In the genomic region with DNA sequence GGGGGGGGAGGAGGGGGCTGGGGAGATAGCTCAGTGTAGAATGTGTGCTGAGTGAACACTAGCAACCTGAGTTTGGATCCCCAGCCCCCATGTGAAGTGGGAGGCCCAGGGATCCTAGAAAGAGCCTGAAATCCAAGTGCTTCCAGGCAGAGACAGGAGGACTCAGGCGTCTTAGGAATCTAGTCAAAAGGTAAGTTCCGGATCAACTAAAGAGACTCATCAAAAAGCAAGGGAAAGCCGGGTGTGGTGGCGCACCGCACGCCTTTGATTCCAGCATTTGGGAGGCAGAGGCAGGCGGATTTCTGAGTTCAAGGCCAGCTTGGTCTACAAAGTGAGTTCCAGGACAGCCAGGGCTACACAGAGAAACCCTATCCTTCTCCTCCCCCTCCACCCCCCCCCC, we compare ENCODE assay signal across 9 mouse cellular contexts. TPM values are rescaled to one million over a fixed set of nuclear protein-coding genes. Genes with fewer than 3 reads are reported as not detected.
DNase-seq lines count a peak whose midpoint lies in the region; ATAC-seq lines count a peak whose summit lies in the region.
"Had no signal": no experiment of that assay in that cellular context is flagged by ENCODE, and none has a peak within 500 bp of the region (broad histone marks: within the 10 kb centered on the region; RNA-seq: fewer than 3 reads in every experiment).

No protein-coding gene starts in this region.

- H3K4me1 ChIP-seq in kidney, embryonic 15.5 days: peaks cover 25% of the 10 kb centered on the region
- peaks cover 20% of the 10 kb centered on the region for H3K4me1 ChIP-seq in embryonic facial prominence, embryonic 14.5 days (ENCODE audit: control insufficient read depth, insufficient read depth, low read length)
- peaks cover 20% of the 10 kb centered on the region for H3K4me1 ChIP-seq in hindbrain, embryonic 16.5 days (ENCODE audit: control insufficient read depth, insufficient read depth, low read depth, low read length)
- H3K4me1 ChIP-seq in midbrain, embryonic 15.5 days: peaks cover 24% of the 10 kb centered on the region

- no peak for DNase-seq in kidney, adult 18-20 months
- no peak for DNase-seq in embryonic facial prominence, embryonic 14.5 days (ENCODE audit: low spot score)
- no peak for DNase-seq in thymus, postnatal 10 days (ENCODE audit: low spot score in 2 of 2)
- DNase-seq in gastrocnemius, postnatal 14 days: no peak
- DNase-seq in left cerebral cortex, adult 11 months (ENCODE audit: low spot score): no peak
- DNase-seq: kidney, postnatal 25 days had no signal

- no peak for ATAC-seq in kidney, embryonic 15.5 days (replicated peaks; ENCODE audit: low FRiP score)
- no peak for ATAC-seq in embryonic facial prominence, embryonic 14.5 days (ENCODE audit: low read depth)
- no peak for ATAC-seq in hindbrain, embryonic 16.5 days
- no peak for ATAC-seq in midbrain, embryonic 15.5 days (replicated peaks)

- H3K4me3 ChIP-seq in kidney, embryonic 15.5 days (replicated peaks): peak overlapping the region; percentile 98; the same call in 1 of the 2 replicates
- no peak overlapping the region; the same call in 1 of the 2 replicates for H3K4me3 ChIP-seq in embryonic facial prominence, embryonic 14.5 days (ENCODE audit: low read depth, low read length)
- no peak overlapping the region for H3K4me3 ChIP-seq in hindbrain, embryonic 16.5 days (ENCODE audit: low read length)
- H3K4me3 ChIP-seq in midbrain, embryonic 15.5 days: peak overlapping the region; percentile 95; the same call in 1 of the 2 replicates

- 90% methylated on average over 7 of the region's 7 CpGs for WGBS in kidney, embryonic 15.5 days
- 90% methylated on average over 7 of the region's 7 CpGs for WGBS in embryonic facial prominence, embryonic 14.5 days
- 87% methylated on average over 7 of the region's 7 CpGs for WGBS in hindbrain, embryonic 16.5 days
- WGBS in midbrain, embryonic 15.5 days: 88% methylated on average over 7 of the region's 7 CpGs

- H3K27ac ChIP-seq in kidney, embryonic 15.5 days: no peak overlapping the region
- no peak overlapping the region for H3K27ac ChIP-seq in embryonic facial prominence, embryonic 14.5 days (replicated peaks; ENCODE audit: low read depth, low read length)
- no peak overlapping the region for H3K27ac ChIP-seq in hindbrain, embryonic 16.5 days (ENCODE audit: low read depth, low read length)
- no peak overlapping the region for H3K27ac ChIP-seq in midbrain, embryonic 15.5 days

- H3K9ac ChIP-seq in kidney, embryonic 15.5 days: no peak overlapping the region
- H3K9ac ChIP-seq in embryonic facial prominence, embryonic 14.5 days (ENCODE audit: low read depth, low read length): no peak overlapping the region
- H3K9ac ChIP-seq in hindbrain, embryonic 16.5 days (ENCODE audit: low read depth, low read length): no peak overlapping the region
- H3K9ac ChIP-seq in midbrain, embryonic 15.5 days: no peak overlapping the region

- H3K4me2 ChIP-seq in kidney, embryonic 15.5 days: peak overlapping the region; percentile 97
- H3K4me2 ChIP-seq in embryonic facial prominence, embryonic 14.5 days (ENCODE audit: low read depth, low read length): peak overlapping the region; percentile 98
- H3K4me2 ChIP-seq in hindbrain, embryonic 16.5 days (ENCODE audit: low read length): peak overlapping the region; percentile 87
- peak overlapping the region; percentile 68 for H3K4me2 ChIP-seq in midbrain, embryonic 15.5 days

- H3K9me3 ChIP-seq in kidney, embryonic 15.5 days (replicated peaks): no peaks in the 10 kb centered on the region
- no peaks in the 10 kb centered on the region for H3K9me3 ChIP-seq in embryonic facial prominence, embryonic 14.5 days (ENCODE audit: control insufficient read depth, low read length)
- H3K9me3 ChIP-seq in hindbrain, embryonic 16.5 days (ENCODE audit: control insufficient read depth, low read length): no peaks in the 10 kb centered on the region
- no peaks in the 10 kb centered on the region for H3K9me3 ChIP-seq in midbrain, embryonic 15.5 days

- intact Hi-C loops in gastrocnemius, postnatal 14 days (cut with DNase I; ENCODE audit: low total_unique reads): no loop called here

- peaks cover 5% of the 10 kb centered on the region; the same call in 1 of the 2 replicates for H3K36me3 ChIP-seq in kidney, embryonic 15.5 days
- no peaks in the 10 kb centered on the region for H3K36me3 ChIP-seq in embryonic facial prominence, embryonic 14.5 days (ENCODE audit: control insufficient read depth, insufficient read depth, low read length)
- no peaks in the 10 kb centered on the region for H3K36me3 ChIP-seq in hindbrain, embryonic 16.5 days (ENCODE audit: control insufficient read depth, insufficient read depth, low read length)
- no peaks in the 10 kb centered on the region for H3K36me3 ChIP-seq in midbrain, embryonic 15.5 days (replicated peaks)

- H3K27me3 ChIP-seq in kidney, embryonic 15.5 days: no peaks in the 10 kb centered on the region
- no peaks in the 10 kb centered on the region for H3K27me3 ChIP-seq in embryonic facial prominence, embryonic 14.5 days (replicated peaks; ENCODE audit: control insufficient read depth, insufficient read depth, low read length)
- no peaks in the 10 kb centered on the region for H3K27me3 ChIP-seq in hindbrain, embryonic 16.5 days (replicated peaks; ENCODE audit: control insufficient read depth, insufficient read depth, low read length)
- H3K27me3 ChIP-seq in midbrain, embryonic 15.5 days (replicated peaks): no peaks in the 10 kb centered on the region

RNA-seq across cellular contexts. Expression of gene Oxsr1, which starts 1.8 kb away (rescaled TPM):
- polyA plus RNA-seq in kidney, embryonic 15.5 days (2015; fragmentation: Nextera tagmentation; extraction: Ambion mirVana): 12.3 and 14.2 TPM in 2 replicates
- 13.6 and 14.5 TPM in 2 replicates for polyA plus RNA-seq in embryonic facial prominence, embryonic 14.5 days (2014; fragmentation: Nextera tagmentation; extraction: Ambion mirVana)
- polyA plus RNA-seq in hindbrain, embryonic 16.5 days (2015; fragmentation: Nextera tagmentation; extraction: Ambion mirVana): 12.1 and 12.8 TPM in 2 replicates
- polyA plus RNA-seq in midbrain, embryonic 15.5 days (2015; fragmentation: Nextera tagmentation; extraction: Ambion mirVana): 14.2 and 14.5 TPM in 2 replicates
- total RNA-seq in gastrocnemius, postnatal 14 days (2021): 10 to 100 TPM; 31.1 to 34.4 TPM

RNA-seq across cellular contexts. Expression of gene Acaa1a, which starts 19.0 kb away (rescaled TPM):
- 111 and 121 TPM in 2 replicates for polyA plus RNA-seq in kidney, embryonic 15.5 days (2015; fragmentation: Nextera tagmentation; extraction: Ambion mirVana)
- 83.8 and 86.9 TPM in 2 replicates for polyA plus RNA-seq in embryonic facial prominence, embryonic 14.5 days (2014; fragmentation: Nextera tagmentation; extraction: Ambion mirVana)
- polyA plus RNA-seq in hindbrain, embryonic 16.5 days (2015; fragmentation: Nextera tagmentation; extraction: Ambion mirVana): 122 and 124 TPM in 2 replicates
- 120 and 124 TPM in 2 replicates for polyA plus RNA-seq in midbrain, embryonic 15.5 days (2015; fragmentation: Nextera tagmentation; extraction: Ambion mirVana)
- 10 to 100 TPM; 41.3 to 44.3 TPM for total RNA-seq in gastrocnemius, postnatal 14 days (2021)

RNA-seq across cellular contexts. Expression of gene Myd88, which starts 20.8 kb away (rescaled TPM):
- polyA plus RNA-seq in kidney, embryonic 15.5 days (2015; fragmentation: Nextera tagmentation; extraction: Ambion mirVana): 25.6 and 25.9 TPM in 2 replicates
- 22.2 and 26.4 TPM in 2 replicates for polyA plus RNA-seq in embryonic facial prominence, embryonic 14.5 days (2014; fragmentation: Nextera tagmentation; extraction: Ambion mirVana)
- polyA plus RNA-seq in hindbrain, embryonic 16.5 days (2015; fragmentation: Nextera tagmentation; extraction: Ambion mirVana): 6.6 and 6.7 TPM in 2 replicates
- 6.5 and 7.2 TPM in 2 replicates for polyA plus RNA-seq in midbrain, embryonic 15.5 days (2015; fragmentation: Nextera tagmentation; extraction: Ambion mirVana)
- total RNA-seq in gastrocnemius, postnatal 14 days (2021): 1 to 10 TPM; 7.0 to 7.5 TPM

RNA-seq across cellular contexts. Expression of gene Xylb, which starts 36.7 kb away (rescaled TPM):
- 20.8 and 26.9 TPM in 2 replicates for polyA plus RNA-seq in kidney, embryonic 15.5 days (2015; fragmentation: Nextera tagmentation; extraction: Ambion mirVana)
- polyA plus RNA-seq in embryonic facial prominence, embryonic 14.5 days (2014; fragmentation: Nextera tagmentation; extraction: Ambion mirVana): 4.8 and 5.0 TPM in 2 replicates
- 3.0 and 3.5 TPM in 2 replicates for polyA plus RNA-seq in hindbrain, embryonic 16.5 days (2015; fragmentation: Nextera tagmentation; extraction: Ambion mirVana)
- 2.7 TPM in 2 replicates for polyA plus RNA-seq in midbrain, embryonic 15.5 days (2015; fragmentation: Nextera tagmentation; extraction: Ambion mirVana)
- total RNA-seq in gastrocnemius, postnatal 14 days (2021): under 1 TPM; 0.27 to 0.35 TPM

RNA-seq across cellular contexts. Expression of gene Slc22a14, which starts 44.9 kb away (rescaled TPM):
- 0.30 TPM in 1 of 2 replicates, not detected in the other for polyA plus RNA-seq in kidney, embryonic 15.5 days (2015; fragmentation: Nextera tagmentation; extraction: Ambion mirVana)
- polyA plus RNA-seq in embryonic facial prominence, embryonic 14.5 days (2014; fragmentation: Nextera tagmentation; extraction: Ambion mirVana): 0.26 TPM in 1 of 2 replicates, not detected in the other
- 0.08 TPM in 1 of 2 replicates, not detected in the other for polyA plus RNA-seq in hindbrain, embryonic 16.5 days (2015; fragmentation: Nextera tagmentation; extraction: Ambion mirVana)
- polyA plus RNA-seq in midbrain, embryonic 15.5 days (2015; fragmentation: Nextera tagmentation; extraction: Ambion mirVana): not detected in 2 replicates
- total RNA-seq in gastrocnemius, postnatal 14 days (2021): not detected

Comparison
In these comparisons a context has a peak if more than half of its experiments do, and no peak if none do; other contexts are left out.
1. H3K4me3 ChIP-seq: peak in kidney, embryonic 15.5 days (single experiment) and midbrain, embryonic 15.5 days (single experiment); none in embryonic facial prominence, embryonic 14.5 days (single experiment) and hindbrain, embryonic 16.5 days (single experiment).
2. Peak in every context shown above with its lines, with median percentiles within 50 percentile points of each other: H3K4me2 ChIP-seq.